Mouse (Mus musculus) kidney, adult 2 months (tissue): ENCODE results near the gene Ikzf5.

Experiments used
- CTCF ChIP-seq: fragments of 200-500 bp; conservative IDR thresholded peaks from 2 replicates; pipeline ENCODE4 v1.5.1; 2011; ENCODE audit warnings: low read depth, mild to moderate bottlenecking, control low read depth, low read length, moderate library complexity, mixed read lengths; ENCODE audit not compliant: insufficient read depth, insufficient read length
- POLR2A ChIP-seq: fragments of 200-500 bp; IDR thresholded peaks from one replicate; pipeline ENCODE4 v1.6.1; 2011; ENCODE audit warnings: low read depth, low read length, control low read depth

DNA sequence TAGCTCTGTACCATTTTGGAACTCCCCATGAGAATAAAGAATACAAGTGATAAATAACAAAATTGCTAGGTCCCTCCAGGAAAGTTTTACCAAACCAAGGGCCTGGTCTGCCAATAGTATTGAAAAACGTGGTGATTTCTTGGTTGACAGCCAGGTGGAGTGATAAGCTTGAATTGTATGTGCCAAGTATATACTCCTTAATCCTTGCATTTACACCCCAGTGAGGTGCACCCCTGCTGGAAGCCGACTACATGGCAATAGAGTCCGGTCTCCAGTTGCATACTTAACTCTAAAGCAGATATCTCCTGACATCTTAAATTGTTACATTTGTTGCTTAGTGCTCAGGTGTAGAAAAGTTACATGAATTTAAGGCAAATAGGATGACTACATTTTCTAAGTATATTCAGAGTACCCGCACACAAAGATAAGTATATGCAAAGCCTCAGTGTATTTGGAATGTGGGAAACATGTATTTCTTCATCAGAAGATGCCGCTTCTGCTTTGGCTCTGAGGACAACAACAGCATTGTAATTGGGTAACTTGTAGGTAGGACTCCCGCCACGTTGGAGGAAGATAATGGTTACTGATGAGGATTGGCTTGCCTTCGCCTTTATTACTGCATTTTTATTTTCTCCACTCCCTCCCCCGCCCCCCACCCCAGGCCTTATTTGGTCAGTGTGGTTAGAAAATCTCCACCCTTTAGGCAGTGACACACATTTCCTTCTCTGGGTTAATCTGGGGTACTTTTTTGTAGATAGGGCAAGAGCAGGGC, 38.3 kb downstream of the Ikzf5 start:
- TF ChIP-seq CTCF (no peak), POLR2A (no peak)
